Mouse (Mus musculus) hindbrain, postnatal 0 days (tissue): ENCODE data around the gene Naa25. TPM values are rescaled to one million over a fixed set of nuclear protein-coding genes. Genes with fewer than 3 reads are reported as not detected.

Experiments used
- ATAC-seq: fragments of 200-750 bp; cut with Nextera tagmentation; 2 replicates; pipeline ENCODE4 v1.8.0; 2017; ENCODE audit warnings: mild to moderate bottlenecking, moderate TSS enrichment, moderate library complexity
- DNase-seq: peaks from one replicate; pipeline ENCODE4 v3.0.0-alpha.2; 2015; ENCODE audit warnings: low spot score
- H3K27ac ChIP-seq: fragments of 300-500 bp; sonication (generic); 2 replicates; pipeline ENCODE4 v1.5.1; 2014; ENCODE audit warnings: mild to moderate bottlenecking
- H3K27me3 ChIP-seq: fragments of 300-500 bp; sonication (generic); 2 replicates; pipeline ENCODE4 v1.6.1; 2014; ENCODE audit warnings: low read length, mixed read lengths; ENCODE audit not compliant: insufficient read depth
- H3K36me3 ChIP-seq: fragments of 300-500 bp; sonication (generic); 2 replicates; pipeline ENCODE4 v1.6.1; 2014; ENCODE audit warnings: low read length, mixed read lengths; ENCODE audit not compliant: insufficient read depth
- H3K4me1 ChIP-seq: fragments of 300-500 bp; sonication (generic); 2 replicates; pipeline ENCODE4 v1.6.1; 2014; ENCODE audit warnings: antibody characterized with exemption, low read length, mixed read lengths; ENCODE audit not compliant: insufficient read depth
- H3K4me2 ChIP-seq: fragments of 300-500 bp; sonication (generic); 2 replicates; pipeline ENCODE4 v1.6.1; 2014; ENCODE audit warnings: low read depth, mild to moderate bottlenecking, low read length, moderate library complexity, mixed read lengths
- H3K4me3 ChIP-seq: fragments of 300-500 bp; sonication (generic); 2 replicates; pipeline ENCODE4 v1.5.1; 2014; ENCODE audit warnings: low read length
- H3K9ac ChIP-seq: fragments of 300-500 bp; sonication (generic); replicated peaks from 2 replicates; pipeline ENCODE4 v1.6.1; 2014; ENCODE audit warnings: mild to moderate bottlenecking, low read length, moderate library complexity, mixed read lengths
- H3K9me3 ChIP-seq: fragments of 300-500 bp; sonication (generic); 2 replicates; pipeline ENCODE4 v1.6.1; 2016; ENCODE audit warnings: low read length, mixed read lengths
- CTCF ChIP-seq: IDR thresholded peaks from 2 replicates; pipeline ENCODE4 v1.5.1; 2016; ENCODE audit warnings: antibody characterized with exemption, control low read depth, low read depth
- WGBS: fragments of 180-500 bp; shearing (Covaris S2); extraction: QIAGEN DNeasy Blood & Tissue Kit; methylation state at CpG from one replicate; pipeline ENCODE4 v1.1.7; 2014; 5-methylcytosine and 5-hydroxymethylcytosine counted together
- polyA plus RNA-seq: library from polyadenylated mRNA; unstranded; fragments of >200 nt; fragmentation: Nextera tagmentation; extraction: Ambion mirVana; gene quantifications from 2 replicates; pipeline ENCODE4 v1.2.1, GENCODE M21; 2015
- total RNA-seq: library from RNA; depleted of rRNA; stranded (reverse); fragments of >200 nt; gene quantifications from 2 replicates; pipeline ENCODE4 v1.2.3, GENCODE M21; 2014

Gene Naa25
- total and polyA plus RNA-seq, 2 experiments from 2014 or later, result 32.9 to 37.5 TPM

DNA sequence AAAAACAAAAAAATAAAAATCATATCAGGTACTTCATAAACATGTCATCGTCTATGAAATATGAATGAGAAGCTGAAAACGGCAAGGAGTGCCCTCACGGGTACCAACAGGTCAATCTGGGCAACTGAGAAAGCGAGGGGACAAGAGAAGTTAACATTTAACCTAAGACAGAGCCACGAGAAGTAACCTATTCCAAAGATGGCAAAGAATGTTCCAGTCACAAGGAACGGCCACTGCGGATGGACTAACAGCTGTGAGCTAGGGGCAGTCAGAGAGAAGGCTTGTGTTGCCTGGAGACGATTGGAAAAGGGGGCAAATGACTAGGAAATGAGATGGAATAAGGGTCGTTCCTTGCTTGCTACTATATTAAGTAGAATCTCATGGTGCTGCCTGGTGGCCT is 52.7 kb downstream of the Naa25 start:
- 76% methylated on average over 9 of the region's 9 CpGs for WGBS

GRCm38 (mm10) chr5:121451203-121451602 is 53.5 kb downstream of the Naa25 start:
- no peak for TF ChIP-seq CTCF
- Histone ChIP-seq H3K4me1 (peaks cover 11% of the 10 kb centered on the region), H3K36me3 (peaks cover 31% of the 10 kb centered on the region), H3K4me2 (peak overlapping the region; percentile 82), H3K4me3 (peak overlapping the region; percentile 72), H3K9ac (peak overlapping the region; percentile 87), H3K9me3 (no peaks in the 10 kb centered on the region), H3K27me3 (no peaks in the 10 kb centered on the region), H3K27ac (peak overlapping the region; percentile 98)
- ATAC-seq, result no peak
- peak; percentile 15 for DNase-seq
- 19% methylated on average over 8 of the region's 8 CpGs for WGBS

More for the DNA sequence above, 52.7 kb downstream of the Naa25 start:
- no peak overlapping the region for H3K9ac ChIP-seq
- peaks cover 11% of the 10 kb centered on the region for H3K4me1 ChIP-seq
- H3K4me3 ChIP-seq, result no peak overlapping the region
- no peak for TF ChIP-seq CTCF
- H3K4me2 ChIP-seq, result peak overlapping the region; percentile 82
- no peak overlapping the region for H3K27ac ChIP-seq
- H3K9me3 ChIP-seq, result no peaks in the 10 kb centered on the region
- no peaks in the 10 kb centered on the region for H3K27me3 ChIP-seq
- ATAC-seq, result no peak
- no peak for DNase-seq
- peaks cover 35% of the 10 kb centered on the region for H3K36me3 ChIP-seq

DNA sequence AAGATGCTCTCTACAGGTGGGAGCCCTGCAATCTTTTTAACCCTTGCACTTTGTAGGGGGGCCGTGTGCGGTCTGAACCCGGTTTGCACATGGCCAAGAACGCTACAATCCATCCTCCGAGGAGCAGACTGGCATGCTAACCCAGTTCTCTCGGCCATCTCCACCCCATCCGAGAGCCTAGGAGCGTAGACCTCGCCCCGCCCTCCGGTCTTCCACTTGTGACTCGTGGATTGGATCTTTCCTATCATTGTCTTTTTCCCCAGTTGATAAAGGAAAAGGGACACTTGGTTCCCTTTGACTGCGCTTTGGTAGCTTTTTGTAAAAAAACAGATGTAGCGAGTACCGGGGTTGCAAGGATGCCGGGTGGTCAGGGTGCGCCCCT is 53.9 kb downstream of the Naa25 start, which contains the start of gene Tmem116:
Tmem116 (plus strand) TSS at position 250 of the 382 bp plus-strand sequence.
- DNase-seq (peak; percentile 62), ATAC-seq (no peak)
- peak within 1 kb of the TSS; percentile 98 for H3K27ac ChIP-seq
- peak within 1 kb of the TSS; percentile 87 for H3K9ac ChIP-seq
- under 1% methylated on average over 17 of the region's 17 CpGs for WGBS
- no peaks in the 10 kb centered on the region for H3K9me3 ChIP-seq
- no peak for TF ChIP-seq CTCF
- peaks cover 26% of the 10 kb centered on the region for H3K36me3 ChIP-seq
- H3K4me2 ChIP-seq, result peak within 1 kb of the TSS; percentile 82
- peaks cover 11% of the 10 kb centered on the region for H3K4me1 ChIP-seq
- no peaks in the 10 kb centered on the region for H3K27me3 ChIP-seq
- H3K4me3 ChIP-seq, result peak within 1 kb of the TSS; percentile 72

DNA sequence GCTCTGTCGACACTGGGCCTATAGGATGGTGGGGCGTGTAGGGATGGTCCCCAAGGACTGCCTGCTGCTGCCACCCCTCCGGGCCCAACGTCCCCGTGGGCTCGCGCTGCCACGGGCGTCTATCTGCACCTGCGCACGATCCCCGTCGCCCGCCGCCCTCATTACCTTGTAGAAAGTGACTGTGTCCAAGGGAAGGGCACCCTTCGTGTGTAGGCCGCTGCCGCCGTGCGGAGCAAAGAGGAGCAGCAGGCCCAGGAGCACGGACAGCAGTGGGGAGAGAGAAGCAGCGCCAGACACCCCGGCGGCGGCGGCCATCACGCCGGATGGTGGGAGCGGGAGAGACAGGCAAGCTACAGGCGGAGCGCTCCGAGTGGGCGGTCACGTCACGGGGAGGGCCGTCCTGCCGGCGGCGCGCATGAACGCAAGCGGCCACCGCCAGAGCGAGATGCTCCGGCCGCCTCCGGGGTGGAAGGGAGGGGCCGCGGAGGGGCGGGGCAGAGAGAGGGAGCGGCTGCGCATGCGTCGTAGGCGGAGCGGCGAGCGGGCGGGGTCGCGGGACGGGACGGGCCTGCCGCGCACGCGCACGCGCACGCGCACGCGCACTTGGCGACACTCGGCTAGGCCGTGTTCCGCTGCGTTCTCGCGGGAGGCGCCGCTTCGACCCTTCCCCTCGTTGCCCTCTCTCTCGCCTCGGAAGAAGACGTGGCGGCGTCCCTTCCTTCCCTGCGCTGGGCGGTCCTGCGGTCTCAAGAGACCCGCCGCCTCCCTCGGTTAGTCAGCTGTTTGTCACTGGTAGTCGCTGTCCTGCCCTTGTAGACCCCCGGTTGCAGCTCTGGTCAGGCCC is 54.5 kb downstream of the Naa25 start, which contains the start of gene Erp29:
Erp29 (minus strand) TSS at position 481 of the 844 bp plus-strand sequence.
- peak within 1 kb of the TSS; percentile 87 for H3K9ac ChIP-seq
- peaks cover 11% of the 10 kb centered on the region for H3K4me1 ChIP-seq
- DNase-seq (peak; percentile 98), ATAC-seq (peak; percentile 95)
- peak within 1 kb of the TSS; percentile 98 for H3K27ac ChIP-seq
- H3K4me3 ChIP-seq, result peak within 1 kb of the TSS; percentile 72
- peaks cover 20% of the 10 kb centered on the region for H3K36me3 ChIP-seq
- peak within 1 kb of the TSS; percentile 82 for H3K4me2 ChIP-seq
- no peaks in the 10 kb centered on the region for H3K9me3 ChIP-seq
- no peaks in the 10 kb centered on the region for H3K27me3 ChIP-seq
- peak; percentile 43 for TF ChIP-seq CTCF
- 3% methylated on average over 71 of the region's 97 CpGs for WGBS

DNA sequence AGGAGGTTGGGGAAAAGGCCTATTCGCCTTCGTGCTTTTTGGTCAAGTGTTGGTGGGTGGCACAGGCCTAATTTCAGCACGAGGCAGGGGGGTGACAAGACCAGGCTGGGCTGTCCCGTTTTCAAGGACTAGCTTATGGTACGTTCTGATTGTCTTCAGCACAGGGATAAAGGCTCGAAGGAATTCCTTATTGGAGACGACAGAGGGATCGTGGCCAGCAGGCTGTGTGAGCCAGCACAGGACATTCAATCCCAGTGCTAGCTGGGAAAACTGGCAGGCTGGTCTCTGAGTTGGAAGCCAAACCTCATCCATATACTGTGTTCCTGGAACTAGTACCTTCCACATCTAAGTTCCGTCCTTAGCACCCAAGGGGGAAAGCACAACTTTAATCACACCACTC is 55.2 kb downstream of the Naa25 start:
- peak; percentile 47 for DNase-seq

DNA sequence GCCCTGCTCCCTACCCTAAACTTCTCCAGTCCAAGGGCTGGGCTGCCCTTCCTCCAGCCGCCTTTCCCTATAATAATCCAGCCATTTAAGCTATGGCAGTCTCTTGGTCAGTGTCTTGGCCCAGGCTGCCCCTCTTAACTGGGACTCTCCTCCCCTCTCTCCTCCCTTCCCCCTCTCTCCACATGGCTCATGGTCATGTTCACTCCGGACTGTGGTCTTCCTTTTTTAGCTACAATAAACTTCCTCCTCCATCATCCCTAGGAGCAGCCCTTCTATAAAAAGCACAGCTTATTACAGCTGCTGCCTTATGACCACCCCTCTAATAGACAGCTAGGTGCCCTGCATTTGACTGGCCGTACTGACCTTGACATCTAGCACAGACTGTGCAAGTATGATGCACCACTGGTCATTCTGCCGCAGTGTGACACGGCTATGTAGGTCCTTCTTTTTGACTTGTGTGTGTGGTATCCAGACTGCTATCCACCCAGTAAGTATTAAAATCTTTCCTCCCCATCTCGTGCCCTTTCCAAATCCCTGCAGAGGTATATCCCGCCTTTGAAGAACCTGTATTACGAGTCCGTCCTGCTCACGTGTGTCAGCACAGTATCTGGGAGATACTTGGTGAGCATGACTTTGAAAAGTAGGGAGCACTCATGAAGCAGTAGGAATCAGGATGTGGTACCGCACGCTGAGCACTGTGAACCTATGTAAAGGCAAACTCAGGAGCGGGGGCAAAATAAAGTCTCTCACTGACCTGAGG is 56.2 kb downstream of the Naa25 start:
- Histone ChIP-seq H3K9me3 (no peaks in the 10 kb centered on the region), H3K4me3 (no peak overlapping the region), H3K4me1 (peaks cover 11% of the 10 kb centered on the region), H3K27me3 (no peaks in the 10 kb centered on the region), H3K9ac (no peak overlapping the region), H3K4me2 (no peak overlapping the region), H3K36me3 (peaks cover 6% of the 10 kb centered on the region; the same call in 1 of the 2 replicates), H3K27ac (no peak overlapping the region)
- no peak for TF ChIP-seq CTCF
- DNase-seq (no peak), ATAC-seq (no peak)
- WGBS, result 93% methylated on average over 13 of the region's 13 CpGs

More for the DNA sequence above, 55.2 kb downstream of the Naa25 start:
- Histone ChIP-seq H3K4me1 (peaks cover 11% of the 10 kb centered on the region), H3K4me2 (peak overlapping the region; percentile 82), H3K4me3 (peak overlapping the region; percentile 72), H3K27me3 (no peaks in the 10 kb centered on the region), H3K9me3 (no peaks in the 10 kb centered on the region), H3K9ac (peak overlapping the region; percentile 87), H3K27ac (peak overlapping the region; percentile 98), H3K36me3 (peaks cover 15% of the 10 kb centered on the region; the same call in 1 of the 2 replicates)
- ATAC-seq, result peak; percentile 33; the same call in 1 of the 2 replicates
- 4% methylated on average over 9 of the region's 9 CpGs for WGBS
- TF ChIP-seq CTCF, result no peak
